In genomic region chr13:38151069-38151588, GRCm38 (mm10) we compare ENCODE assay signal across 8 mouse cellular contexts. TPM values are rescaled to one million over a fixed set of nuclear protein-coding genes. Genes with fewer than 3 reads are reported as not detected.
DNase-seq lines count a peak whose midpoint lies in the region; ATAC-seq and TF ChIP-seq lines count a peak whose summit lies in the region.

TSS of gene Dsp (plus strand) at chr13:38151294.

- no peaks in the 10 kb centered on the region; the same call in 1 of the 2 replicates for H3K4me1 ChIP-seq in heart, adult 2 months (ENCODE audit: control insufficient read depth, insufficient read depth, low read length)
- H3K4me1 ChIP-seq in neural tube, embryonic 15.5 days = peaks cover 20% of the 10 kb centered on the region

- H3K27me3 ChIP-seq in heart, adult 2 months (ENCODE audit: control insufficient read depth, insufficient read depth, low read length) = peaks cover 11% of the 10 kb centered on the region
- H3K27me3 ChIP-seq in neural tube, embryonic 15.5 days (replicated peaks) = peaks cover 68% of the 10 kb centered on the region

- no peaks in the 10 kb centered on the region for H3K9me3 ChIP-seq in neural tube, embryonic 15.5 days (replicated peaks)

- peak within 1 kb of the TSS; percentile 71 for H3K4me2 ChIP-seq in neural tube, embryonic 15.5 days

- H3K4me3 ChIP-seq in heart, adult 2 months = peak within 1 kb of the TSS; percentile 60
- H3K4me3 ChIP-seq in neural tube, embryonic 15.5 days (replicated peaks) = peak within 1 kb of the TSS; percentile 38

- H3K9ac ChIP-seq in heart, adult 2 months (ENCODE audit: low read depth, low read length) = peak within 1 kb of the TSS; percentile 86
- H3K9ac ChIP-seq in neural tube, embryonic 15.5 days (replicated peaks) = no peak within 1 kb of the TSS; the same call in 1 of the 2 replicates

- no peaks in the 10 kb centered on the region for H3K79me2 ChIP-seq in heart, adult 2 months (replicated peaks; ENCODE audit: control insufficient read depth, insufficient read depth, low read length)

- TF ChIP-seq CTCF in heart, adult 2 months (IDR thresholded peaks at IDR 0.05) = no peak

- peak; percentile 83 for TF ChIP-seq POLR2A in heart, adult 2 months (IDR thresholded peaks at IDR 0.05; ENCODE audit: insufficient read depth, low read depth, low read length)

- peaks cover 2% of the 10 kb centered on the region; the same call in 1 of the 2 replicates for H3K36me3 ChIP-seq in heart, adult 2 months (ENCODE audit: control insufficient read depth, insufficient read depth, low read length)
- H3K36me3 ChIP-seq in neural tube, embryonic 15.5 days = no peaks in the 10 kb centered on the region

- DNase-seq in gastrocnemius, postnatal 14 days = peak; percentile 36
- DNase-seq in gastrocnemius, adult 8-10 months (ENCODE audit: low spot score in 2 of 2) = no peak
- peak; percentile 76 to 77 for DNase-seq in heart, adult 2 months
- peak; percentile 66 for DNase-seq in kidney, adult 11 months
- DNase-seq in lung, adult 18-20 months = peak; percentile 77 to 84
- DNase-seq in urinary bladder, adult 2 months (ENCODE audit: low spot score) = peak; percentile 80

- no peak for TF ChIP-seq EP300 in heart, adult 2 months (IDR thresholded peaks at IDR 0.05; ENCODE audit: insufficient read depth, low read depth, low read length)

- H3K27ac ChIP-seq in heart, adult 2 months = peak within 1 kb of the TSS; percentile 77
- H3K27ac ChIP-seq in neural tube, embryonic 15.5 days (replicated peaks) = no peak within 1 kb of the TSS

- under 1% methylated on average over 57 of the region's 58 CpGs for WGBS in heart, adult 2 months
- WGBS in neural tube, embryonic 15.5 days = under 1% methylated on average over 53 of the region's 58 CpGs

- intact Hi-C loops in gastrocnemius, postnatal 14 days (cut with DNase I; ENCODE audit: low total_unique reads) = no loop called here
- intact Hi-C loops in heart, adult 2 months (cut with DNase I) = no loop called here

- ATAC-seq in common myeloid progenitor, adult 5-6 weeks (replicated peaks; ENCODE audit: low read depth, poor library complexity, severe bottlenecking) = peak; percentile 33; the same call in 1 of the 2 replicates
- peak; percentile 82 for ATAC-seq in neural tube, embryonic 15.5 days (ENCODE audit: low FRiP score)

RNA-seq across cellular contexts. Expression of gene Dsp, which starts in this region (rescaled TPM):
- total RNA-seq in gastrocnemius, postnatal 14 days (2021) = under 1 TPM; 0.02 to 0.06 TPM
- total RNA-seq in gastrocnemius, adult 8-10 months (2022) = under 1 TPM; 0.15 to 0.40 (median 0.20) TPM
- total RNA-seq in common myeloid progenitor, adult 5-6 weeks (2017) = 0.15 and 0.55 TPM in 2 replicates
- total RNA-seq in heart, adult 2 months (2021) = 100 to 1,000 TPM; 449 to 577 TPM
- polyA plus RNA-seq in heart, adult 2 months (2012; rRNA removed) = 84.4 and 141 TPM in 2 replicates
- 0.23 and 5.3 TPM in 2 replicates for polyA plus RNA-seq in neural tube, embryonic 15.5 days (2015; fragmentation: Nextera tagmentation; extraction: Ambion mirVana)
- polyA plus RNA-seq in urinary bladder, adult 2 months (2012; rRNA removed) = 17.9 and 22.7 TPM in 2 replicates

Comparison
In these comparisons a context has a peak if more than half of its experiments do, and no peak if none do; other contexts are left out.
1. RNA of gene Dsp (total RNA-seq): 449 to 577 TPM in heart, adult 2 months; 0.15 to 0.55 TPM in common myeloid progenitor, adult 5-6 weeks, 0.15 to 0.40 TPM in gastrocnemius, adult 8-10 months and 0.02 to 0.06 TPM in gastrocnemius, postnatal 14 days; every median in the first group is over 100 times any median in the second.
2. Peak in DNase-seq in gastrocnemius, postnatal 14 days; RNA of the gene not detected or under 1 TPM.
3. Peak in ATAC-seq in common myeloid progenitor, adult 5-6 weeks; RNA of the gene not detected or under 1 TPM.
4. DNase-seq: peak in heart, adult 2 months (2 of 2), kidney, adult 11 months (single experiment), lung, adult 18-20 months (2 of 2) and urinary bladder, adult 2 months (single experiment); none in gastrocnemius, adult 8-10 months (0 of 2).